Mouse (Mus musculus) erythroblast, embryonic 14.5 days (primary cell): ENCODE measurements around the gene Erich3.

Experiments used
- GATA1 ChIP-seq: IDR thresholded peaks from 2 replicates; pipeline ENCODE4 v1.6.1; 2012; ENCODE audit warnings: low read length, inconsistent platforms, mixed read lengths
- TAL1 ChIP-seq: IDR thresholded peaks from 3 replicates; pipeline ENCODE4 v1.6.1; 2012; ENCODE audit warnings: low read length, inconsistent platforms, mixed read lengths

- TF ChIP-seq TAL1 (no peak), GATA1 (no peak)
Observed at GRCm38 (mm10) chr3:154614771-154615170, 48.9 kb upstream of the Erich3 start.
